Mouse (Mus musculus) heart, postnatal 0 days (tissue): ENCODE measurements at regions not wholly inside any gene's neighbourhood (a gene's known extent, or its start where the extent isn't known, plus 50 kb on each side); places are given as distances from the start of the nearest gene placed in this dataset.

Experiments
- CTCF ChIP-seq: IDR thresholded peaks from 2 replicates; pipeline ENCODE4 v1.5.1; 2016; ENCODE audit warnings: antibody characterized with exemption, control low read depth, low read depth
- EP300 ChIP-seq: IDR thresholded peaks from 2 replicates; pipeline ENCODE4 v1.6.1; 2016; ENCODE audit warnings: antibody characterized with exemption, low read depth

DNA sequence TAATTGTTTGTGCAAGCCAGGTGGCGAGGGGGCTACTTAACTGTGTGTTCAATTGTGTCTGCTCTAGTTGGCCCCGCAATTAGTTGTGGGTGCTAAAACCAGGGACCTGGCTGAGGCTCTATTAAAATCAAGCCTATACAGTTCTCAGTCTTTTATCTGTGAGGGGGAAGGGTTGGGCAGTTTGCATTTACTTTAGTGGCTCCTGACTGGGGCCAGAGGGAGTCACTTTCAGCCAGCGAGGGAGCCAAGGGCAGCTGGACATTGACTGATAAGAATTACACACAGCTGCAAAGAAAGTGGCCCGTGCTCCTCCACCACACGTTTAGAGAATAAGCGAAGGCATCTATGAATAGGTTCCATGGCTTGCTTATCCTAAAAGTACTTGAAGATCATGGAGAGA, 403.1 kb upstream of the Nr2f2 start:
- no peak for TF ChIP-seq CTCF
- no peak for TF ChIP-seq EP300
